Mouse (Mus musculus) ES-Bruce4 (cell line): ENCODE results near the gene Kcnn3. TPM values are rescaled to one million over a fixed set of nuclear protein-coding genes. Genes with fewer than 3 reads are reported as not detected.
A peak's percentile ranks its signal among the peaks of the same experiment; 100 is the strongest.

Experiments
- H3K27ac ChIP-seq: 2 replicates; pipeline ENCODE4 v1.5.1; 2012; ENCODE audit warnings: low read length, inconsistent platforms; ENCODE audit not compliant: insufficient read depth
- H3K27me3 ChIP-seq: 2 replicates; pipeline ENCODE4 v1.6.1; 2012; ENCODE audit warnings: mild to moderate bottlenecking, low read length, inconsistent platforms; ENCODE audit not compliant: control insufficient read depth, poor library complexity, insufficient read depth, severe bottlenecking
- H3K36me3 ChIP-seq: 2 replicates; pipeline ENCODE4 v1.6.1; 2012; ENCODE audit warnings: inconsistent platforms, mild to moderate bottlenecking, low read length, moderate library complexity; ENCODE audit not compliant: control insufficient read depth, poor library complexity, insufficient read depth, severe bottlenecking
- H3K4me1 ChIP-seq: one replicate; pipeline ENCODE4 v1.8.1; 2011; ENCODE audit warnings: low read length; ENCODE audit not compliant: control insufficient read depth, insufficient read depth
- H3K4me3 ChIP-seq: 2 replicates; pipeline ENCODE4 v1.5.1; 2011; ENCODE audit warnings: low read depth, mild to moderate bottlenecking, low read length
- H3K9ac ChIP-seq: 2 replicates; pipeline ENCODE4 v1.6.1; 2012; ENCODE audit warnings: low read depth, mild to moderate bottlenecking, inconsistent platforms; ENCODE audit not compliant: poor library complexity, severe bottlenecking
- H3K9me3 ChIP-seq: replicated peaks from 2 replicates; pipeline ENCODE4 v1.6.1; 2012; ENCODE audit warnings: mild to moderate bottlenecking, low read length, inconsistent platforms; ENCODE audit not compliant: control insufficient read depth, poor library complexity, insufficient read depth, severe bottlenecking
- CTCF ChIP-seq: IDR thresholded peaks from one replicate; pipeline ENCODE4 v1.8.1; 2011; ENCODE audit warnings: low read depth, low read length
- EP300 ChIP-seq: IDR thresholded peaks from 2 replicates; pipeline ENCODE4 v1.6.1; 2011; ENCODE audit warnings: low read depth, low read length; ENCODE audit not compliant: insufficient read depth
- POLR2A ChIP-seq: IDR thresholded peaks from one replicate; pipeline ENCODE4 v1.8.1; 2011; ENCODE audit warnings: low read length; ENCODE audit not compliant: insufficient read depth
- polyA plus RNA-seq: library from polyadenylated mRNA; stranded (reverse); fragments of >200 nt; gene quantifications from 2 replicates; pipeline ENCODE4 v1.2.4, GENCODE M21; 2011; ENCODE audit warnings: low read depth; ENCODE audit not compliant: missing spikeins, insufficient read depth, insufficient read length

The Kcnn3 gene
- polyA plus RNA-seq, 1 experiment = 0.93 TPM

DNA sequence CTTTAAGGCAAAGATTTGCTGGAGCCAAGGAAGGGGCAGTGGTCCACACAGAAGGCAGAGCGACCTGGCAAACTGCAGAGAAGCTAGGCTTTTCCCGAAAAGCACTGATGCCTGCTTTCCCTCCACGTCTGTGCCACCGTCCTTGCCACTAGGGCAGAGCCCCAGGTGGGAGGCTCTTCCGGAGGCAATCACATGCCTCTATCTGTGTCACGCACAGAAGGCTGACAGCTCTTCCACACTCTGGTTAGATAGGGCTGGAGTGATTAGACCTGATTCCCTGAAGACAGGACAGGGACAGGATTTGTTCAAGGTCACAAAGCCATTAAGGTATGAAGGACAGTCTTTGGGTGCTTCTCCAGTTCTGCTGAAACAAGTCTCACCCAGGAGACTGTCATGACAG, 113.6 kb downstream of the Kcnn3 start:
- Histone ChIP-seq H3K9ac (no peak overlapping the region), H3K4me1 (no peaks in the 10 kb centered on the region), H3K27ac (no peak overlapping the region), H3K27me3 (no peaks in the 10 kb centered on the region), H3K36me3 (no peaks in the 10 kb centered on the region), H3K9me3 (no peaks in the 10 kb centered on the region), H3K4me3 (no peak overlapping the region)
- TF ChIP-seq POLR2A = no peak
- TF ChIP-seq CTCF = no peak
- TF ChIP-seq EP300 = no peak

DNA sequence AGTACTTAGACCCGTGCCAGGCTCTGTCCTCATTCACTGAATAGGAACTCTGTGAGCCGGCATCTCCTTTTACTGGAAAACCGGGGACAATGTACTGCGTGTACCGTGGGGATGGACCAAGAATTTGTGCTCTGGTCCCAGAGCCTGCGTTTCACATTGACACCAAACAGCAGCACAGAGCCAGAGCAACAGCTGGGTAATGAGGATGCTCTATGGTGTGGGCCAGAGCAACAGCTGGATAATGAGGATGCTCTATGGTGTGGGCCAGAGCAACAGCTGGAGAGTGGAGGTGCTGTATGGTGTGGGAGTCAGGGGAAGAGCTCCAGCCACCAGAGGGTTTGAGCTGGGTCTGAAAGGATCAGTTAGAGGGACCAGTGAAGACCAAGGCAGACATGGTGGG, 114.0 kb downstream of the Kcnn3 start:
- Histone ChIP-seq H3K9ac (no peak overlapping the region), H3K27ac (no peak overlapping the region), H3K27me3 (no peaks in the 10 kb centered on the region), H3K36me3 (no peaks in the 10 kb centered on the region), H3K4me1 (no peaks in the 10 kb centered on the region), H3K4me3 (no peak overlapping the region), H3K9me3 (no peaks in the 10 kb centered on the region)
- no peak for TF ChIP-seq CTCF

DNA sequence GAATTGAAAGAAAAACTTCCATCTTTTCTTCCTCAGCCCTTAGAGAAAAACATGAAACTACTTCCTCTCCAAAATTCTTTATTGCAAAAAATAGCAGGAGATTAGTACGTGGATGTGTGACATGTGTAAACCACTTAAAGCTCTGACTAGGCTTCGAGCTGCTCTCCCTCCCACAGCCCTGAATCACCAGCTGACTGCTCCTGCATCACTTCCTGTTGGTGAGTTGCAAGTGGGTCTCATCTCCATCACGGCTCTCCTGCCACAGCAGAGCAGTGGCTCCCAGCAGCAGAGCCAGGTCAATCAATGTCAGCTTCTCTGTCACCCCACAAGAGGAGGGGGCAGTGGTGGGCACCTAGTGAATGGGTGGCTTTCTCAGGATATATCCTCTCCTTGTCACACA, 120.8 kb downstream of the Kcnn3 start:
- Histone ChIP-seq H3K4me1 (no peaks in the 10 kb centered on the region), H3K36me3 (no peaks in the 10 kb centered on the region), H3K27ac (no peak overlapping the region), H3K9me3 (no peaks in the 10 kb centered on the region), H3K27me3 (no peaks in the 10 kb centered on the region), H3K4me3 (no peak overlapping the region), H3K9ac (no peak overlapping the region)
- TF ChIP-seq POLR2A = no peak
- TF ChIP-seq EP300 = no peak
- no peak for TF ChIP-seq CTCF

DNA sequence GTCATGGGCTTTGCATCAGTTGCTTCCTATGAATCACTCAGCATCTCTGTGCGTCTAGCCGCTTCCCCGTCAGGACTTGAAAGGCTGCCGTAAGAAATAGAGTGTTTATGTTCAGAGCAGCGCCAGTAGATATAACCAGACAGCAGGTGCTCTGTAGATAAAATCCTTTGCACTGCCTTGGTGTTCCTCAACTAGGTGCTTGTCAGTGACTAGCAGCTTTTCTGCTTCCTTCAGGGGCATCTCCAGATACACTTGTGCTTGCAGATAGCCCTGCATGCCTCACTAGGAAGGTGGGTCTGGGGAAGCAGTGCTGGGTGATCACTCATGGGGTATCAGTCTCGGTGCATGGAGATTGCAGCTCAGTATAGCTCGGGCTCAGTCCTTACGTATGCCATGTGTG, 123.4 kb downstream of the Kcnn3 start:
- H3K36me3 ChIP-seq = no peaks in the 10 kb centered on the region
- no peak overlapping the region for H3K4me3 ChIP-seq
- peaks cover 5% of the 10 kb centered on the region for H3K4me1 ChIP-seq
- no peaks in the 10 kb centered on the region for H3K27me3 ChIP-seq
- no peaks in the 10 kb centered on the region for H3K9me3 ChIP-seq
- no peak overlapping the region for H3K9ac ChIP-seq
- TF ChIP-seq POLR2A = no peak
- no peak for TF ChIP-seq CTCF
- no peak for TF ChIP-seq EP300
- no peak overlapping the region for H3K27ac ChIP-seq

DNA sequence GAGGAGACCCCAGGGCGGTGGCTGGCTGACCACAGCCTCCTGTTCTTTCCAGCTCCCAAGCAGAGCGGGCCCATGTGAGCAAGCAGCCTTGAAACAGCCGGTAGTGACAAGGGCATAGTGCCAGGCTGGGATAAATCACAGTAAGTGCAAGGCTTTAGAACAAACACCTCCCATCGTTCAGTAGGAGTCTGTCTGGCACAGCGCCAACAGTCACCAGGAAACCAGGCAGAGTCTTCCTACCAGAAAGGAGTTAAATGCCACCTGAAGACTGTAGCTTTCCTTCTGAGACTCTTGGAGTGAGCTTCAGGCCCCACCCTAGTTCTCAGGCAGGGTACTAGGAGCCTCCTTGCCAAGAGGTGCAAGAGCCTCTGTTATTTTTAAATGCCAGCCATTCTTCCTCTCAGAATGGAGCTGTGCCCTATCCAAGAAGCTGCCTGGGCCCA, 126.9 kb downstream of the Kcnn3 start:
- peaks cover 9% of the 10 kb centered on the region for H3K4me1 ChIP-seq

DNA sequence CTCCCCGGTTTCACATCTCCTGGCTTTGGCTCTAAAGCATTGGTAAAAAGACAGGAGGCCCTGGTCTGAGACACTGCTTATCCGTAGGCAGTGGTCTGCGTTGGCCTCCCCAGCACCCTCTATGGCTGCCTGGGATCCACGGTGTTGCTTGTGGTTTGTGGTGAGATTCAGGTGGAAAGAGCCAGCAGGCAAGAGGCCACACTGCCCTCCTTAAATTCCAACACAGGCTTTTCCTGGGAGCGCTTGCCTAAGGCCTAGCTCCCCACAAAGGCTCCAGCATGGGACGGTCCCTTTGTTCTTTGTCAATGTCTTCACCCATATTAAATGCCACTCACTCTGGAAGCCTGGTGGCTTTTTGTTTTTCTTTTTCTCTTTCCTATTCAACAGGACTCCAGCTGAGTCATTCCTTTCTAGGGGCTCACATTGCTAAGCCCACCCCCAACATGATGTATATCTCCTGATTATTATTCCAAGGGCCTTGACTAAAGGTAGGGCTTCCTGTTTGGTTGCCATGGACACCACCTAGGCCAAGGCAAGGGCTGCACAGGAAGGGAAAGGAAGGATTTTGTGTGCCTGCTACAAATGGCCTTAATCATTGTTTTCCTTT, 127.4 kb downstream of the Kcnn3 start:
- Histone ChIP-seq H3K27ac (0 out of 2 replicates have a peak overlapping the region, but pooled peaks have one; percentile 12), H3K9ac (no peak overlapping the region), H3K4me1 (peaks cover 9% of the 10 kb centered on the region), H3K27me3 (no peaks in the 10 kb centered on the region), H3K36me3 (no peaks in the 10 kb centered on the region), H3K4me3 (no peak overlapping the region), H3K9me3 (no peaks in the 10 kb centered on the region)
- TF ChIP-seq EP300 (0 out of 2 replicates have a peak, but pooled peaks have one; percentile 14), CTCF (no peak)

More for the DNA sequence above, 126.9 kb downstream of the Kcnn3 start:
- TF ChIP-seq POLR2A = no peak
- TF ChIP-seq EP300 = no peak
- TF ChIP-seq CTCF = no peak
- H3K27me3 ChIP-seq = no peaks in the 10 kb centered on the region
- no peaks in the 10 kb centered on the region for H3K36me3 ChIP-seq
- H3K4me3 ChIP-seq = no peak overlapping the region
- H3K27ac ChIP-seq = 0 out of 2 replicates have a peak overlapping the region, but pooled peaks have one; percentile 12
- H3K9me3 ChIP-seq = no peaks in the 10 kb centered on the region
- H3K9ac ChIP-seq = no peak overlapping the region
